Mouse (Mus musculus) yolk sac, embryonic 10.5 days (tissue): ENCODE measurements at regions not wholly inside any gene's neighbourhood (a gene's known extent, or its start where the extent isn't known, plus 50 kb on each side); places are given as distances from the start of the nearest gene placed in this dataset.

ENCODE experiments used
- DNase-seq: peaks from one replicate; pipeline ENCODE4 v3.0.0-alpha.2; 2017; ENCODE audit warnings: low spot score

- no peak for DNase-seq
Measured at GRCm38 (mm10) chr17:45928903-45929477, 103.2 kb downstream of the Vegfa start.

GRCm38 (mm10) chr17:45928013-45928412, 104.2 kb downstream of the Vegfa start:
- no peak for DNase-seq

GRCm38 (mm10) chr17:45925845-45926244, 106.3 kb downstream of the Vegfa start:
- no peak for DNase-seq

- DNase-seq = no peak
Measured at GRCm38 (mm10) chr17:45924595-45924994, 107.6 kb downstream of the Vegfa start.

- no peak for DNase-seq
Measured at GRCm38 (mm10) chr17:45923217-45923730, 108.9 kb downstream of the Vegfa start.

- DNase-seq = no peak
Measured at GRCm38 (mm10) chr17:45917647-45918046, 114.5 kb downstream of the Vegfa start.

GRCm38 (mm10) chr17:45916937-45917336, 115.2 kb downstream of the Vegfa start:
- no peak for DNase-seq

- no peak for DNase-seq
Measured at GRCm38 (mm10) chr17:45914706-45915240, 117.4 kb downstream of the Vegfa start.

- DNase-seq = no peak
Measured at GRCm38 (mm10) chr17:45914237-45914636, 117.9 kb downstream of the Vegfa start.

- DNase-seq = no peak
Measured at GRCm38 (mm10) chr17:45913671-45914070, 118.5 kb downstream of the Vegfa start.

- no peak for DNase-seq
Measured at GRCm38 (mm10) chr17:45912165-45912564, 120.0 kb downstream of the Vegfa start.

- DNase-seq = no peak
Measured at GRCm38 (mm10) chr17:45911201-45911731, 120.9 kb downstream of the Vegfa start.

- no peak for DNase-seq
Measured at GRCm38 (mm10) chr17:45910245-45910644, 121.9 kb downstream of the Vegfa start.

- DNase-seq = no peak
Measured at GRCm38 (mm10) chr17:45907587-45907986, 124.6 kb downstream of the Vegfa start.

GRCm38 (mm10) chr17:45905596-45905995, 126.6 kb downstream of the Vegfa start:
- no peak for DNase-seq

- no peak for DNase-seq
Measured at GRCm38 (mm10) chr17:45904251-45904650, 127.9 kb downstream of the Vegfa start.

- DNase-seq = no peak
Measured at GRCm38 (mm10) chr17:45903294-45903693, 128.9 kb downstream of the Vegfa start.

GRCm38 (mm10) chr17:45902668-45903067, 129.5 kb downstream of the Vegfa start:
- DNase-seq = no peak

- DNase-seq = no peak
Measured at GRCm38 (mm10) chr17:45896922-45897302, 135.3 kb downstream of the Vegfa start.

- DNase-seq = no peak
Measured at GRCm38 (mm10) chr17:45896142-45896921, 135.8 kb downstream of the Vegfa start.

- no peak for DNase-seq
Measured at GRCm38 (mm10) chr17:45894166-45894565, 138.0 kb downstream of the Vegfa start.

- no peak for DNase-seq
Measured at GRCm38 (mm10) chr17:45893698-45894097, 138.5 kb downstream of the Vegfa start.

GRCm38 (mm10) chr17:45893094-45893493, 139.1 kb downstream of the Vegfa start:
- DNase-seq = no peak
